ENCODE assay signal across 19 mouse cellular contexts in the genomic region with DNA sequence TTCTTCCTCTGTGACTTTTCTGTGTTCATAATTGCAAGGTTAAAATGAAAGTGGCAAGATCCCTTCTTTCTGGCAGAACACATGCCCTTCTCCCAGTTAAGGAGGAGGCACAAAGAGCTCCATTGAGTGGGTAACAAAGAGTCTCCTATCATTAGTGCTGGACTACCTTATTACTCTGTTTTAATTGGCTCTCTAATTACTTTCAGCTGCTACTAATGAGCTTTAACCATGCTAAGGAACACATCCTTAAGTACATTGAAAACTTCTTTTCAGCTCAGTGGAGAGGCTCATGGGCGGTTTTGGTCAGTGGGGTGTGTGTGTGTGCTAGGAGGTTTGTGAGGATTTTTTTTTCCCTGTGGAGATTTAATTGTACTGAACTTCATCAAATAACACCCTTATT.
DNase-seq lines count a peak whose midpoint lies in the region; ATAC-seq lines count a peak whose summit lies in the region.
"Had no signal": no experiment of that assay in that cellular context is flagged by ENCODE, and none has a peak within 500 bp of the region (broad histone marks: within the 10 kb centered on the region; RNA-seq: fewer than 3 reads in every experiment).

No protein-coding gene starts in this region.

- no peak overlapping the region for H3K4me2 ChIP-seq in forebrain, embryonic 16.5 days (ENCODE audit: low read length)
- H3K4me2 ChIP-seq: embryonic facial prominence, embryonic 13.5 days; heart, embryonic 15.5 days; neural tube, embryonic 13.5 days had no signal

- 0 out of 2 replicates have a peak, but pooled peaks cover 2% of the 10 kb centered on the region for H3K4me1 ChIP-seq in forebrain, embryonic 16.5 days (replicated peaks; ENCODE audit: control insufficient read depth, insufficient read depth, low read length)
- H3K4me1 ChIP-seq: embryonic facial prominence, embryonic 13.5 days; heart, embryonic 15.5 days had no signal

- no peaks in the 10 kb centered on the region for H3K36me3 ChIP-seq in forebrain, embryonic 16.5 days (ENCODE audit: control insufficient read depth, insufficient read depth)
- H3K36me3 ChIP-seq: embryonic facial prominence, embryonic 13.5 days; heart, embryonic 15.5 days; neural tube, embryonic 13.5 days had no signal

- H3K27me3 ChIP-seq in forebrain, embryonic 16.5 days (replicated peaks; ENCODE audit: control insufficient read depth, insufficient read depth, low read length): no peaks in the 10 kb centered on the region
- H3K27me3 ChIP-seq: embryonic facial prominence, embryonic 13.5 days; heart, embryonic 15.5 days; neural tube, embryonic 13.5 days; Patski had no signal

- no peak overlapping the region for H3K9ac ChIP-seq in forebrain, embryonic 16.5 days (replicated peaks; ENCODE audit: low read depth, low read length)
- H3K9ac ChIP-seq: embryonic facial prominence, embryonic 13.5 days; heart, embryonic 15.5 days; liver, postnatal 0 days; neural tube, embryonic 13.5 days had no signal

- peak; percentile 95 for ATAC-seq in forebrain, embryonic 16.5 days
- ATAC-seq: liver, postnatal 0 days; midbrain, embryonic 16.5 days; Patski had no signal

- no peak overlapping the region for H3K4me3 ChIP-seq in forebrain, embryonic 16.5 days (replicated peaks; ENCODE audit: low read length)
- H3K4me3 ChIP-seq: embryonic facial prominence, embryonic 13.5 days; heart, embryonic 15.5 days; neural tube, embryonic 13.5 days had no signal

- DNase-seq in embryo, embryonic 10.5 days (ENCODE audit: low spot score): peak; percentile 27
- DNase-seq in embryo, embryonic 10 days (ENCODE audit: low spot score): no peak
- peak; percentile 22 for DNase-seq in layer of hippocampus, adult 9-11 months
- no peak for DNase-seq in layer of hippocampus, adult 8-10 months (ENCODE audit: low spot score in 2 of 2)
- peak; percentile 95 for DNase-seq in retina, postnatal 1 day
- no peak for DNase-seq in c-Kit-positive CD71-positive TER-119-positive erythroid progenitor cells, embryonic 14.5 days (ENCODE audit: low spot score)
- no peak for DNase-seq in thymus, adult 18-20 months
- DNase-seq: cerebellum, adult 8-10 months; kidney, postnatal 10 days; liver, postnatal 0 days; right cerebral cortex, postnatal 25 days; thymus, adult 2 months had no signal

- no peak overlapping the region for H3K27ac ChIP-seq in forebrain, embryonic 16.5 days (ENCODE audit: low read length)
- H3K27ac ChIP-seq: embryonic facial prominence, embryonic 13.5 days; heart, embryonic 15.5 days; macrophage; neural tube, embryonic 13.5 days had no signal

- no peaks in the 10 kb centered on the region for H3K9me3 ChIP-seq in forebrain, embryonic 16.5 days (ENCODE audit: control insufficient read depth, low read length)
- H3K9me3 ChIP-seq: embryonic facial prominence, embryonic 13.5 days; heart, embryonic 15.5 days; neural tube, embryonic 13.5 days had no signal

- 4% methylated on average over 1 of the region's 1 CpGs for WGBS in forebrain, embryonic 16.5 days

Comparison
In these comparisons a context has a peak if more than half of its experiments do, and no peak if none do; other contexts are left out.
1. DNase-seq: peak in embryo, embryonic 10.5 days (single experiment), layer of hippocampus, adult 9-11 months (single experiment) and retina, postnatal 1 day (single experiment); none in embryo, embryonic 10 days (single experiment), layer of hippocampus, adult 8-10 months (0 of 2), c-Kit-positive CD71-positive TER-119-positive erythroid progenitor cells, embryonic 14.5 days (single experiment) and thymus, adult 18-20 months (0 of 2).